Mouse (Mus musculus) G1E (cell line): ENCODE results near the gene S1pr5.

Source experiments
- CTCF ChIP-seq: IDR thresholded peaks from 2 replicates; pipeline ENCODE4 v1.5.1; 2012; ENCODE audit warnings: low read depth, low read length, inconsistent platforms, mixed read lengths
- GATA1 ChIP-seq: IDR thresholded peaks from 2 replicates; pipeline ENCODE4 v1.6.1; 2012; ENCODE audit warnings: borderline replicate concordance, low read length, inconsistent platforms, mixed read lengths
- TAL1 ChIP-seq: conservative IDR thresholded peaks from 2 replicates; pipeline ENCODE4 v1.6.1; 2012; ENCODE audit warnings: low read depth, low read length, inconsistent platforms, mixed read lengths

- TF ChIP-seq CTCF (no peak), TAL1 (no peak), GATA1 (no peak)
Measured at GRCm38 (mm10) chr9:21265000-21265561, 16.8 kb upstream of the S1pr5 start, which contains the start of gene Atg4d.
